Mouse (Mus musculus): ENCODE measurements at regions not wholly inside any gene's neighbourhood (a gene's known extent, or its start where the extent isn't known, plus 50 kb on each side); places are given as distances from the start of the nearest gene placed in this dataset.
A peak's percentile ranks its signal among the peaks of the same experiment; 100 is the strongest.

- DNase-seq = no peak
These were observed 180.8 kb downstream of the Stim2 start for GRCm38 (mm10) chr5:54178966-54179547.

GRCm38 (mm10) chr5:54180192-54180611 is 181.9 kb downstream of the Stim2 start:
- peak; percentile 77 for DNase-seq

- DNase-seq = no peak
These were observed 182.5 kb downstream of the Stim2 start for GRCm38 (mm10) chr5:54180640-54181326.

- no peak for DNase-seq
These were observed 183.1 kb downstream of the Stim2 start for GRCm38 (mm10) chr5:54181327-54181863.

GRCm38 (mm10) chr5:54182754-54183153 is 184.5 kb downstream of the Stim2 start:
- DNase-seq = no peak

GRCm38 (mm10) chr5:54185662-54186061 is 187.4 kb downstream of the Stim2 start:
- no peak for DNase-seq

GRCm38 (mm10) chr5:54186076-54186676 is 187.9 kb downstream of the Stim2 start:
- DNase-seq = peak; percentile 21

- no peak for DNase-seq
These were observed 193.4 kb downstream of the Stim2 start for GRCm38 (mm10) chr5:54191688-54192087.

GRCm38 (mm10) chr5:54194846-54195245 is 196.5 kb downstream of the Stim2 start:
- DNase-seq = no peak

- DNase-seq = no peak
These were observed 201.7 kb downstream of the Stim2 start for GRCm38 (mm10) chr5:54200032-54200431.

GRCm38 (mm10) chr5:54200587-54200986 is 202.3 kb downstream of the Stim2 start:
- DNase-seq = no peak

GRCm38 (mm10) chr5:54211457-54211856 is 213.2 kb downstream of the Stim2 start:
- no peak for DNase-seq

GRCm38 (mm10) chr5:54212038-54212589 is 213.8 kb downstream of the Stim2 start:
- no peak for DNase-seq

GRCm38 (mm10) chr5:54225031-54225430 is 226.7 kb downstream of the Stim2 start:
- DNase-seq = no peak

- no peak for DNase-seq
These were observed 236.3 kb downstream of the Stim2 start for GRCm38 (mm10) chr5:54234580-54234979.

GRCm38 (mm10) chr5:54235226-54235625 is 236.9 kb downstream of the Stim2 start:
- no peak for DNase-seq

- no peak for DNase-seq
These were observed 238.9 kb downstream of the Stim2 start for GRCm38 (mm10) chr5:54237226-54237625.

GRCm38 (mm10) chr5:54238646-54239167 is 240.4 kb downstream of the Stim2 start:
- DNase-seq = no peak

GRCm38 (mm10) chr5:54239586-54239985 is 241.3 kb downstream of the Stim2 start:
- no peak for DNase-seq

GRCm38 (mm10) chr5:54241169-54241917 is 243.0 kb downstream of the Stim2 start:
- DNase-seq = no peak

- no peak for DNase-seq
These were observed 243.8 kb downstream of the Stim2 start for GRCm38 (mm10) chr5:54242126-54242525.

GRCm38 (mm10) chr5:54252038-54252437 is 253.7 kb downstream of the Stim2 start:
- DNase-seq = no peak

- no peak for DNase-seq
These were observed 255.7 kb downstream of the Stim2 start for GRCm38 (mm10) chr5:54254005-54254404.
